Mouse (Mus musculus): ENCODE measurements at regions not wholly inside any gene's neighbourhood (a gene's known extent, or its start where the extent isn't known, plus 50 kb on each side); places are given as distances from the start of the nearest gene placed in this dataset.

DNA sequence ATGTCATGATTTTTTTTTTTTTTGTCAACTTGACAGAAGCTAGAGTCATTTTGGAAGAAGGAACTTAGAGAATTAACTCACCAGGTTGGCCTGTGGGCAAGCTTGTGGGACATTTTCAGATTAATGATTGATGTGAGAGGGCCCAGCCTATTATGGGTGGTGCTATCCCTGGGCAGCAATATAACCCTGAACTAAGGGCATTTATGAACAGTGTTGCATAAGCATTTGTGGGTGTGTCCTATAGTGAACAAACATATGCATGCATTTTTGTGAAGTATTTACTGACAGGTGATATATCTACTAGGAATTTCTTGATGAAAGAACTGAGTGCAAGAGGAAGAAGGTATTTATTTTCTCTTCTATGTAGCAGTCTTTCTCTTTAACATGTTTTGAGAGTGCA, 320.5 kb upstream of the Slc30a5 start:
- TF ChIP-seq UBTF (IDR thresholded peaks at IDR 0.05; ENCODE audit: low read depth, low read length) (no peak), POLR2A (IDR thresholded peaks at IDR 0.05; ENCODE audit: low read depth, low read length) (no peak), MAFK (IDR thresholded peaks at IDR 0.05; ENCODE audit: insufficient replicate concordance, low read length) (no peak), CTCF (conservative IDR thresholded peaks at IDR 0.05 in 1 of 2, IDR thresholded peaks at IDR 0.05 in 1 of 2; ENCODE audit: low read depth in 2 of 2, low read length in 2 of 2) (no peak), CHD1 (IDR thresholded peaks at IDR 0.05; ENCODE audit: low read depth, low read length) (no peak), TBP (conservative IDR thresholded peaks at IDR 0.05; ENCODE audit: low read depth, low read length) (no peak), EP300 (IDR thresholded peaks at IDR 0.05; ENCODE audit: low read length) (no peak), ZC3H11A (IDR thresholded peaks at IDR 0.05; ENCODE audit: low read depth, low read length) (no peak), SMC3 (IDR thresholded peaks at IDR 0.05; ENCODE audit: low read depth, low read length) (no peak), HCFC1 (IDR thresholded peaks at IDR 0.05; ENCODE audit: low read depth, low read length) (no peak)

Measured in CH12.LX (cell line).